Mouse (Mus musculus): ENCODE measurements at regions not wholly inside any gene's neighbourhood (a gene's known extent, or its start where the extent isn't known, plus 50 kb on each side); places are given as distances from the start of the nearest gene placed in this dataset.

DNA sequence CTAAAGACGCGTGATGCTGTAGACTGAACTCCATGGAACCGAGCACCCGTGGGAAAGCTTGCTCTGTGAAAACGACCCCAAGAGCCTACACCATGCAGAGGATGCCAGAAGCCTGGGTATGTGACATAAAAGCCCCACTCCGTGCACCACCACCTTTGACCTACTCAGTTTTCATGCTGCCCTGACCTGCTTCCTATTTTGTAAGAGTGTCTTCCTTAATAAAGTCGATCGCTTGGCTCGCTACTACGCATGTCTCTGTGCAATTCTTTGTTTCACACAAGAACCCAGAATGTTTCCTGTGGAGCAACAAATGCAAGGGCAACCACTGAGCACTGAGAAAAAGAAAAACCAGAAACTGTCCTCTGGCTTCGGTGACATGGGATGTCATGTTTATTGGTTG, 60.5 kb downstream of the Sec61b start:
- 72% methylated on average over 11 of the region's 11 CpGs for WGBS (ENCODE audit: insufficient replicate concordance)
- Histone ChIP-seq H3K9ac (replicated peaks) (no peak overlapping the region), H3K9me3 (ENCODE audit: control insufficient read depth, low read length) (no peaks in the 10 kb centered on the region), H3K4me3 (ENCODE audit: insufficient read depth in 1 of 2, low read depth in 2 of 2, low read length in 2 of 2) (no peak overlapping the region), H3K27me3 (ENCODE audit: control insufficient read depth, insufficient read depth, low read length) (no peaks in the 10 kb centered on the region), H3K4me1 (replicated peaks; ENCODE audit: control insufficient read depth in 2 of 2, insufficient read depth in 2 of 2, low read length in 1 of 2) (no peaks in the 10 kb centered on the region), H3K27ac (no peak overlapping the region), H3K4me2 (ENCODE audit: low read depth) (no peak overlapping the region), H3K36me3 (replicated peaks; ENCODE audit: control insufficient read depth, insufficient read depth, low read depth) (no peaks in the 10 kb centered on the region)
- no peak for DNase-seq (ENCODE audit: low read depth in 3 of 3, low spot score in 3 of 3)
- TF ChIP-seq EP300 (IDR thresholded peaks at IDR 0.05; ENCODE audit: low read depth), result no peak
- TF ChIP-seq CTCF (IDR thresholded peaks at IDR 0.05; ENCODE audit: low read depth), result no peak
- ATAC-seq (ENCODE audit: insufficient read depth), result no peak

DNA sequence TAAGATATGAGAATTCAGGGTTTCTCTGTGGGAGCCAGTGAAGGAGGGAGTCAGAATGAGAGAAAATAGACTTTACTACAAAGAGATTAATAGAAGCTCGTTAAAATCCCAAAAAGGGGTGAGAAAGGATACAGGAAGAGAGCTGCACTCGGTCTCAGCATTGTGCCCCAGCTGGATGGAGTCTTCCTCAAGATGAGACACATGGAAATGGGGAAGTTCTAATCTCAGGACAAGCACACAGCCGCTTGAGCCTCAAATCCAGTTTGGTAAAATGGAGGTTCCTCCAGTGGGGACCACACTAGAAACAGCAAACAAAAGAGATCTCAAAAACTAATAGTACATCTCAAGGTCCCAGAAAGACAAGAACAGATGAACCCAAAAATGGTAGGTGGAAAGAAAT, 93.2 kb downstream of the Sec61b start:
- no peak for DNase-seq (ENCODE audit: low read depth in 3 of 3, low spot score in 3 of 3)
- no peak overlapping the region for H3K27ac ChIP-seq
- no peaks in the 10 kb centered on the region for H3K36me3 ChIP-seq (replicated peaks; ENCODE audit: control insufficient read depth, insufficient read depth, low read depth)
- no peak overlapping the region for H3K9ac ChIP-seq (replicated peaks)
- no peak for TF ChIP-seq EP300 (IDR thresholded peaks at IDR 0.05; ENCODE audit: low read depth)
- no peak for TF ChIP-seq CTCF (IDR thresholded peaks at IDR 0.05; ENCODE audit: low read depth)
- H3K9me3 ChIP-seq (ENCODE audit: control insufficient read depth, low read length), result no peaks in the 10 kb centered on the region
- no peaks in the 10 kb centered on the region for H3K27me3 ChIP-seq (ENCODE audit: control insufficient read depth, insufficient read depth, low read length)
- ATAC-seq (ENCODE audit: insufficient read depth), result no peak
- no peak overlapping the region for H3K4me2 ChIP-seq (ENCODE audit: low read depth)
- H3K4me3 ChIP-seq (ENCODE audit: insufficient read depth in 1 of 2, low read depth in 2 of 2, low read length in 2 of 2), result no peak overlapping the region
- no peaks in the 10 kb centered on the region for H3K4me1 ChIP-seq (replicated peaks; ENCODE audit: control insufficient read depth in 2 of 2, insufficient read depth in 2 of 2, low read length in 1 of 2)
- WGBS (ENCODE audit: insufficient replicate concordance), result 25% methylated on average over 3 of the region's 3 CpGs

DNA sequence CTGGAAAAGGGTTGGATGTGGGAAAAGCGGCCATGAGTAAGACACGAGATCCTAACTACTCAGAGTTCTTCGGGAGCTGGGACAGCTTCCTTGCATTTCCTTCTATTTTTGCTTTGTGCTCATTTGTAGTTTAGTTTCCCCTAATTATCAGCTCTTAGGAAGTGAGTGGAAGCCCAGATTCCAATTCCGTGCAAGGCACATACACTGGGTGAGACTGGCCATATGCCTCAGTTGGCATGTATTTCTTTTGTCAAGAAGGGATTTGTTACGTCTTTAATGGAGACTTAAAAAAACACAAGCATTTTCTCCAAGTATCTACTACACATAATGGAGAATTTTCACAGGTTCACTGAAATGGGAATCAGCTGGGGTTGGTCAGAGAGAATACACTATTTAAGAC, 96.4 kb downstream of the Sec61b start:
- H3K4me3 ChIP-seq (ENCODE audit: insufficient read depth in 1 of 2, low read depth in 2 of 2, low read length in 2 of 2), result no peak overlapping the region
- no peaks in the 10 kb centered on the region for H3K9me3 ChIP-seq (ENCODE audit: control insufficient read depth, low read length)
- TF ChIP-seq CTCF (IDR thresholded peaks at IDR 0.05; ENCODE audit: low read depth) (no peak), EP300 (IDR thresholded peaks at IDR 0.05; ENCODE audit: low read depth) (no peak)
- no peak overlapping the region for H3K27ac ChIP-seq
- ATAC-seq (ENCODE audit: insufficient read depth), result no peak
- no peaks in the 10 kb centered on the region for H3K36me3 ChIP-seq (replicated peaks; ENCODE audit: control insufficient read depth, insufficient read depth, low read depth)
- H3K4me2 ChIP-seq (ENCODE audit: low read depth), result no peak overlapping the region
- no peak for DNase-seq (ENCODE audit: low read depth in 3 of 3, low spot score in 3 of 3)
- H3K27me3 ChIP-seq (ENCODE audit: control insufficient read depth, insufficient read depth, low read length), result no peaks in the 10 kb centered on the region
- H3K4me1 ChIP-seq (replicated peaks; ENCODE audit: control insufficient read depth in 2 of 2, insufficient read depth in 2 of 2, low read length in 1 of 2), result no peaks in the 10 kb centered on the region
- WGBS (ENCODE audit: insufficient replicate concordance), result 58% methylated on average over 5 of the region's 5 CpGs
- H3K9ac ChIP-seq (replicated peaks), result no peak overlapping the region

DNA sequence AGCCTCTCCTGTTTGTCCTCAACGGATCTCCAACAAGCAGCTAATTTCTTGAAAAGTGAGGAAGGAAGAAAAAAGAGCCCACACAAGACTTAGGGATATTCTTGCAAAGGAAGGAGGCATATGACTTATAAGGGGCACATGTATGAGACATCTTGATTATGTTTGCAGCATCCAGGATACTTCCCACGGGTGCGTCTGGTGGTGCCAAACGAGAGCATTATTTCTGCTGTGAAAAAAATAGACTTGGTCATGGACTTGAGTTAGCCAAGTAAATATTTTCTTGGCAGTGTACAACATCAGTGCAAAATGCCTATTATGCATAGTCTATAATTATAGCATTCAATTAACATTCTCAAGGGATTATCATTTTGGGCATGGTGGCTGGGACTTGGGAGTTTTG, 101.6 kb downstream of the Sec61b start:
- TF ChIP-seq EP300 (IDR thresholded peaks at IDR 0.05; ENCODE audit: low read depth), result no peak
- TF ChIP-seq CTCF (IDR thresholded peaks at IDR 0.05; ENCODE audit: low read depth), result no peak
- H3K9ac ChIP-seq (replicated peaks), result no peak overlapping the region
- H3K4me1 ChIP-seq (replicated peaks; ENCODE audit: control insufficient read depth in 2 of 2, insufficient read depth in 2 of 2, low read length in 1 of 2), result no peaks in the 10 kb centered on the region
- no peaks in the 10 kb centered on the region for H3K36me3 ChIP-seq (replicated peaks; ENCODE audit: control insufficient read depth, insufficient read depth, low read depth)
- H3K4me2 ChIP-seq (ENCODE audit: low read depth), result no peak overlapping the region
- H3K27ac ChIP-seq, result no peak overlapping the region
- WGBS (ENCODE audit: insufficient replicate concordance), result 58% methylated on average over 4 of the region's 4 CpGs
- DNase-seq (ENCODE audit: low read depth in 3 of 3, low spot score in 3 of 3) (no peak), ATAC-seq (ENCODE audit: insufficient read depth) (no peak)
- no peak overlapping the region for H3K4me3 ChIP-seq (ENCODE audit: insufficient read depth in 1 of 2, low read depth in 2 of 2, low read length in 2 of 2)
- H3K9me3 ChIP-seq (ENCODE audit: control insufficient read depth, low read length), result no peaks in the 10 kb centered on the region
- H3K27me3 ChIP-seq (ENCODE audit: control insufficient read depth, insufficient read depth, low read length), result no peaks in the 10 kb centered on the region

DNA sequence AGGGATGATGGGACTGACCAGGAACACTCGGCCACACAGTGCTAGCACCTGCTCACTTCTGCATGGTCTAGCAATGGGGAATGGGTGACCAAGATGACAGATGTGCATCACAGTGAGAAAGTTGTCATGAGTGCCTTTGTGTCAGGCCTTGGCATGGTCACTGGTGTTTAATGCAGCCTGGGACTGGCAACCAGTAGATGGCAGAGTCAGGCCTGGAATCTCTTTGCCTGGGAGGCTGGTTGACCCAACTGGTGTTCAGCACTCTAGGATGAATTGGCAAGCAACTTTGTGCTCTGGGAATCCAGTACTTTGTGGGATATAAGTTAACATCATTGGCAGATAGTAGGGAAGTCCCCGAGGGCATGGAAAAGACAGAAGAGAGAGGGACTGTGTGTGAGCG, 103.0 kb downstream of the Sec61b start:
- H3K27me3 ChIP-seq (ENCODE audit: control insufficient read depth, insufficient read depth, low read length), result no peaks in the 10 kb centered on the region
- WGBS (ENCODE audit: insufficient replicate concordance), result 45% methylated on average over 3 of the region's 3 CpGs
- TF ChIP-seq CTCF (IDR thresholded peaks at IDR 0.05; ENCODE audit: low read depth), result peak; percentile 26; the same call in 1 of the 2 replicates
- no peak for TF ChIP-seq EP300 (IDR thresholded peaks at IDR 0.05; ENCODE audit: low read depth)
- H3K4me2 ChIP-seq (ENCODE audit: low read depth), result no peak overlapping the region
- DNase-seq (ENCODE audit: low read depth in 3 of 3, low spot score in 3 of 3) (no peak), ATAC-seq (ENCODE audit: insufficient read depth) (no peak)
- no peak overlapping the region for H3K9ac ChIP-seq (replicated peaks)
- no peaks in the 10 kb centered on the region for H3K4me1 ChIP-seq (replicated peaks; ENCODE audit: control insufficient read depth in 2 of 2, insufficient read depth in 2 of 2, low read length in 1 of 2)
- no peaks in the 10 kb centered on the region for H3K9me3 ChIP-seq (ENCODE audit: control insufficient read depth, low read length)
- no peaks in the 10 kb centered on the region for H3K36me3 ChIP-seq (replicated peaks; ENCODE audit: control insufficient read depth, insufficient read depth, low read depth)
- H3K27ac ChIP-seq, result no peak overlapping the region
- no peak overlapping the region for H3K4me3 ChIP-seq (ENCODE audit: insufficient read depth in 1 of 2, low read depth in 2 of 2, low read length in 2 of 2)
